Mouse (Mus musculus) midbrain, embryonic 10.5 days (tissue): ENCODE measurements around the gene Tub. TPM values are rescaled to one million over a fixed set of nuclear protein-coding genes. Genes with fewer than 3 reads are reported as not detected.

Source experiments
- DNase-seq: peaks from one replicate; pipeline ENCODE4 v3.0.0-alpha.2; 2017; ENCODE audit warnings: low spot score
- H3K27ac ChIP-seq: fragments of 300-500 bp; sonication (generic); replicated peaks from 2 replicates; pipeline ENCODE4 v1.5.1; 2016; ENCODE audit warnings: mild to moderate bottlenecking
- H3K27me3 ChIP-seq: fragments of 300-500 bp; sonication (generic); 2 replicates; pipeline ENCODE4 v1.6.1; 2016; ENCODE audit warnings: low read depth, mild to moderate bottlenecking; ENCODE audit not compliant: poor library complexity, severe bottlenecking
- H3K36me3 ChIP-seq: fragments of 300-500 bp; sonication (generic); 2 replicates; pipeline ENCODE4 v1.6.1; 2016; ENCODE audit warnings: mild to moderate bottlenecking, moderate library complexity
- H3K4me1 ChIP-seq: fragments of 300-500 bp; sonication (generic); 2 replicates; pipeline ENCODE4 v1.6.1; 2016
- H3K4me3 ChIP-seq: fragments of 300-500 bp; sonication (generic); 2 replicates; pipeline ENCODE4 v1.5.1; 2016; ENCODE audit warnings: mild to moderate bottlenecking, moderate library complexity
- H3K9me3 ChIP-seq: fragments of 300-500 bp; sonication (generic); replicated peaks from 2 replicates; pipeline ENCODE4 v1.6.1; 2016; ENCODE audit warnings: mild to moderate bottlenecking
- WGBS: fragments of 180-500 bp; shearing (Covaris S2); methylation state at CpG from one replicate; pipeline ENCODE4 v1.1.7; 2016; 5-methylcytosine and 5-hydroxymethylcytosine counted together
- polyA plus RNA-seq: library from polyadenylated mRNA; unstranded; fragments of >200 nt; fragmentation: Nextera tagmentation; extraction: Ambion mirVana; gene quantifications from 2 replicates; pipeline ENCODE4 v1.2.1, GENCODE M21; 2016

Tub gene
- polyA plus RNA-seq, 1 experiment from 2014 or later, result 5.4 TPM

GRCm38 (mm10) chr7:108996156-108996555 lies 46.0 kb downstream of the Tub start:
- H3K36me3 ChIP-seq, result no peaks in the 10 kb centered on the region
- no peak for DNase-seq
- no peaks in the 10 kb centered on the region for H3K4me1 ChIP-seq
- H3K4me3 ChIP-seq, result no peak overlapping the region
- H3K27ac ChIP-seq, result no peak overlapping the region
- H3K9me3 ChIP-seq, result no peaks in the 10 kb centered on the region
- WGBS, result 75% methylated on average over 6 of the region's 6 CpGs
- H3K27me3 ChIP-seq, result peaks cover 8% of the 10 kb centered on the region; the same call in 1 of the 2 replicates

- H3K9me3 ChIP-seq, result no peaks in the 10 kb centered on the region
- peak; percentile 39 for DNase-seq
- H3K4me3 ChIP-seq, result no peak overlapping the region
- H3K36me3 ChIP-seq, result no peaks in the 10 kb centered on the region
- H3K4me1 ChIP-seq, result peaks cover 9% of the 10 kb centered on the region
- WGBS, result 60% methylated on average over 4 of the region's 4 CpGs
- no peak overlapping the region for H3K27ac ChIP-seq
- peaks cover 28% of the 10 kb centered on the region for H3K27me3 ChIP-seq
Measured at GRCm38 (mm10) chr7:109000315-109000954, 50.3 kb downstream of the Tub start.

DNA sequence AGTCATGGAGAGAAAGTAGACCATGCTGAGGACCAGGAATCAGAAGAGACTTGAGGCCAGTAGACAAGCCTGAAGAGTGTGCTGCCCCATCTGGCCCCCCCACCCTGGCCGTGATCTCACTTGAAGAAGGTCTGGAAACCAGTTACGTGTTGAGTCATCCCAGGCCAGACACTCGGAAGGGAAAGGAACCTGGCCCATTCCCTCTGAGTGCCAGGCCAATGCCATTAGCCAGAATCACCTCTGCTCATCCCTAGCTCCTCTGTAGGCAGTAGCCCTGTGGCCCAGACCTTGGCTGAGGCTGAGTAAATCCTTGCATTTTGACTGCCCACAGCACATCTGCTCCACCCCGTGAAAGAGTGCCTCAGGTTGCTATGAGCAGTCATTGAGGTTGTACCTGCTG lies 51.8 kb downstream of the Tub start:
- Histone ChIP-seq H3K27me3 (peaks cover 40% of the 10 kb centered on the region), H3K4me3 (no peak overlapping the region), H3K36me3 (no peaks in the 10 kb centered on the region), H3K27ac (no peak overlapping the region), H3K4me1 (peaks cover 9% of the 10 kb centered on the region), H3K9me3 (no peaks in the 10 kb centered on the region)
- 88% methylated on average over 4 of the region's 4 CpGs for WGBS
- no peak for DNase-seq

DNA sequence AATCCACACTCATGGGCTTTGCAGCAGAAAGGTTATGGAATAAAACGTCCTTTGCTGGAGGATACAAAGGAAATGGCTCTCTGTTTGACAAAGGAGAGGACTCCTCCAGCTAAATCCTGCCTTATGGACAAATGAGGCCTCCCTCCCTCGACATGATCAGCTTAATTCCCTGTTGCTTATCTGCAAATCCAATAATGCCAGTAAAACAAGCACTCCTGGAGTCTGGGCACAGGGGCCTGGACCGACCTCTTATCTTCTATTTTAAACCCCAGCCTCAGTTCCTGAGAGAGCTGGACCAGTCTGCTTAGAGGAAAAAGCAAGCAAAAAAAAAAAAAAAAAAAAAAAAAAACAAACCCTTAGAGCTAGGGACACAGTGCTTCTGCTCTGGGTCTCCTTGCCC lies 53.5 kb downstream of the Tub start:
- 5% methylated on average over 3 of the region's 3 CpGs for WGBS
- Histone ChIP-seq H3K4me1 (peaks cover 9% of the 10 kb centered on the region), H3K27me3 (peaks cover 57% of the 10 kb centered on the region), H3K27ac (no peak overlapping the region), H3K9me3 (no peaks in the 10 kb centered on the region), H3K36me3 (no peaks in the 10 kb centered on the region), H3K4me3 (no peak overlapping the region)
- no peak for DNase-seq

DNA sequence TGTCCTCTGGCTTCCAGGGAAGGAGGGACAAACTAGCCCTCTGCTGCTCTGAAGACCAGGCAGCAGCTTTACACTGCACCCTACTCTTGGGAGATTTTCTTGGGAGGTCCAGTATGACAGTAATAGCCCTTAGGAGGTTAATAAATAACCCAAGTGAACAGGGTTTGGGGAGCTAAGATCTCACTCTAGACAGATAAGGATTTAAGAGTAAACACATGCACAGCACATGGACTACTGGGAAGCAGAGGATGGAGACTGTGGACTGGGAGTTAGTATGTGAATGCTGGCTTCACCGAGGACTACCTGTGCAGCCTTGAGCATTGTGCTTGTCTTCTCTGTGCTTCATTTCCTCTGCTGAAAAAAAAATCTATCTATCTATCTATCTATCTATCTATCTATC lies 59.1 kb downstream of the Tub start:
- no peaks in the 10 kb centered on the region for H3K36me3 ChIP-seq
- no peak for DNase-seq

DNA sequence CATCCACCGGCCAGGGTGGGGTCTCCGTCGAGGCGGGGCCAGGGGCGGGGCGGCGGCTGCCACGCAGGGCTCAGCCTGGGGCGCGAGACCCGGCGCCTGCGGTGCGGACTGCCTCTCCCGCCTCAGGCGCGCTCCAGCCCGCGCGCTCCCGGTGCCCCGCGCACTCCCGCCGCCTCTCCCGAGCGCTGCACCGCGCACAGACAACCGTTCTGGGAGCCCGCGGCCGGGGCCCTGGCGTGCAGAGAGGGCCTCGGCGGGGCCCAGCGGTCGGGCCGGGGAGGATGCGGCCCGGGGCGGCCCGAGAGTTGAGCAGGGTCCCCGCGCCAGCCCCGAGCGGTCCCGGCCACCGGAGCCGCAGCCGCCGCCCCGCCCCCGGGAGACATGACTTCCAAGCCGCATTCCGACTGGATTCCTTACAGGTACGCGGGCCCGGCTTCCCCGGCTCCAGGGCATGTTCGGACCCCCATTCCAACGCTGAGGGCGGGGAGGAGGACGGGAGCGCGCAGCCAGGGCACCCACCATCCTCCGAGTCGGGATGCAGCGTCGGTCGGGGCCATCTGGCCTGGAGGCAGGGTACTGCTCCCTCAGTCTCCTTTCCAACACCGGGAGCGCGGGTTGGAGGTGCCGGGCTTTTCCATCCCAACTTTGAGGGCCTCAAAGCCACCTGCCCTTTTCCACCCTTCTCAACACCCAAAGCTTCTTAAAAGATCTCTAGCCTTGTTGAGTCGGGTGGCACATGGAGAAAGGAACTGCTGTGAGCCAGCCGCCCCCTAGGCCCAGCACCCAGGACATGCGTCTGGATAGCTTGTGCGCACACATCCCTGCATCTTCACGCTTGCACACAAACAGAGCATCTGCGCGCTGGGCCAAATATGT lies 60.8 kb downstream of the Tub start:
- Histone ChIP-seq H3K27ac (peak overlapping the region; percentile 80), H3K27me3 (peaks cover 87% of the 10 kb centered on the region), H3K9me3 (no peaks in the 10 kb centered on the region), H3K4me1 (peaks cover 34% of the 10 kb centered on the region), H3K36me3 (no peaks in the 10 kb centered on the region), H3K4me3 (peak overlapping the region; percentile 84)
- 1% methylated on average over 82 of the region's 82 CpGs for WGBS
- DNase-seq, result peak; percentile 64

More for the DNA sequence above, 59.1 kb downstream of the Tub start:
- no peak overlapping the region for H3K27ac ChIP-seq
- peaks cover 34% of the 10 kb centered on the region for H3K4me1 ChIP-seq
- no peaks in the 10 kb centered on the region for H3K9me3 ChIP-seq
- no peak overlapping the region for H3K4me3 ChIP-seq
- WGBS, result 96% methylated on average over 1 of the region's 1 CpGs
- peaks cover 88% of the 10 kb centered on the region for H3K27me3 ChIP-seq

- H3K27ac ChIP-seq, result peak overlapping the region; percentile 80
- peaks cover 83% of the 10 kb centered on the region for H3K27me3 ChIP-seq
- H3K4me1 ChIP-seq, result peaks cover 40% of the 10 kb centered on the region
- peak overlapping the region; percentile 84 for H3K4me3 ChIP-seq
- DNase-seq, result peak; percentile 46
- no peaks in the 10 kb centered on the region for H3K9me3 ChIP-seq
- 34% methylated on average over 8 of the region's 8 CpGs for WGBS
- H3K36me3 ChIP-seq, result no peaks in the 10 kb centered on the region
Measured at GRCm38 (mm10) chr7:109011596-109012180, 61.5 kb downstream of the Tub start.

GRCm38 (mm10) chr7:109012575-109012974 lies 62.4 kb downstream of the Tub start:
- Histone ChIP-seq H3K27me3 (peaks cover 74% of the 10 kb centered on the region), H3K4me3 (peak overlapping the region; percentile 84; the same call in 1 of the 2 replicates), H3K4me1 (peaks cover 42% of the 10 kb centered on the region), H3K36me3 (no peaks in the 10 kb centered on the region), H3K9me3 (no peaks in the 10 kb centered on the region), H3K27ac (no peak overlapping the region)
- WGBS, result 83% methylated on average over 1 of the region's 1 CpGs
- no peak for DNase-seq

DNA sequence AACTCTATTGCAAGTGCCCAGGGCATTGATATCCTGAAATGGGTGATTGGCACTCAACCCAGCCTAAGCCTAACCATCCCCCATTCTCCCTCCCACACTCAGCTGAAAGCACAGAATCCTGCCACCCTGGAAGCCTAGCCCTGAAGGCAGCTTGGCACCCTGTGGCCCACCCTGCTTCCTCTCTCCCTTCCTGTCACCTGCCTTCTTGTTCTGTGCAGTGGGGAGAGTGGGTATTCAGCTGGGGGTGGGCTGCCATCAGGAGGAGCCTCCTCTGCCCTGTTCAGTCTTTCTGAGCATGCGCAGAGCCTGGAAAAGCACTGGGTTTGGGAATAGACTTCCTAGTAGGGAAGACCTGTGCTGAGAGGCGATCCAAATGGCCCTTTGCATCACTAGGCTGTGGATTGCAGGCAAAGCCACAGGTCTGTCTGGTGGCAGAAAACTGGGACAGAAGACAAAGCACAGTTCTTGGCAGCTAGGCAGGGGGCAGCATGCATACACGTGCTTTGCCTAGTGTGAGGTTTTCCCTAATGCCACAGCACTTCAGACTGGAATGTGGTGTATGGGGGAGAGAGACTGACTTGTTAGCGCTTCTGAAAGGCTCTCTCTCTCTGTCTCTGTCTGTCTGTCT lies 63.0 kb downstream of the Tub start:
- Histone ChIP-seq H3K27me3 (peaks cover 69% of the 10 kb centered on the region), H3K4me1 (peaks cover 42% of the 10 kb centered on the region), H3K36me3 (no peaks in the 10 kb centered on the region), H3K27ac (0 out of 2 replicates have a peak overlapping the region, but pooled peaks have one; percentile 28), H3K9me3 (no peaks in the 10 kb centered on the region), H3K4me3 (no peak overlapping the region)
- no peak for DNase-seq
- 44% methylated on average over 4 of the region's 4 CpGs for WGBS

- peaks cover 55% of the 10 kb centered on the region for H3K27me3 ChIP-seq
- WGBS, result 89% methylated on average over 7 of the region's 7 CpGs
- no peak overlapping the region for H3K4me3 ChIP-seq
- H3K4me1 ChIP-seq, result peaks cover 42% of the 10 kb centered on the region
- H3K27ac ChIP-seq, result no peak overlapping the region
- DNase-seq, result no peak
- H3K36me3 ChIP-seq, result no peaks in the 10 kb centered on the region
- H3K9me3 ChIP-seq, result no peaks in the 10 kb centered on the region
Measured at GRCm38 (mm10) chr7:109014851-109015250, 64.7 kb downstream of the Tub start.

GRCm38 (mm10) chr7:109016378-109016923 lies 66.3 kb downstream of the Tub start:
- no peak overlapping the region for H3K4me3 ChIP-seq
- H3K4me1 ChIP-seq, result peaks cover 29% of the 10 kb centered on the region
- no peak for DNase-seq
- WGBS, result 61% methylated on average over 5 of the region's 5 CpGs
- peaks cover 39% of the 10 kb centered on the region for H3K27me3 ChIP-seq
- H3K9me3 ChIP-seq, result no peaks in the 10 kb centered on the region
- H3K27ac ChIP-seq, result no peak overlapping the region
- H3K36me3 ChIP-seq, result no peaks in the 10 kb centered on the region

DNA sequence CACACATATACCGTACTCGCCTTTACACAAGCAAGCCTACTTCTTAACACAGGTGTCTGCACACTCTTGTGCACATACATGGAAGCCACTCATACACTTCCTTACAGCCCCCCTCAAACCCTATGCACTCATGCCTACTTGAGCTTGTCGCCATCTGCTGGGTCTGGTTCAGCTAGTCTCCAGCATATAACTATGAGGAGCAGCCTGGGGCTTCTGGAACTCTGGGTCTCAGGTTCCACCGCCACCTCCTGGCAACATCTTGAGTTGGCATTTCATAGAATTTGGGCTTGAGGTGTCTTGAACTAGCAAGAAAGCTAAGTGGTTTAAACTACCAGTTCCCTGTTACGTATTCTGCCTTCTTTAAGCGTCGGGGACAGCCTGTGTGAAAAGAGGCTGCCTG lies 69.1 kb downstream of the Tub start:
- WGBS, result 88% methylated on average over 7 of the region's 7 CpGs
- DNase-seq, result no peak
- H3K4me1 ChIP-seq, result peaks cover 8% of the 10 kb centered on the region; the same call in 1 of the 2 replicates

More for the DNA sequence above, 69.1 kb downstream of the Tub start:
- peaks cover 13% of the 10 kb centered on the region for H3K27me3 ChIP-seq
- no peak overlapping the region for H3K27ac ChIP-seq
- 0 out of 2 replicates have a peak, but pooled peaks cover under 1% of the 10 kb centered on the region for H3K36me3 ChIP-seq
- no peaks in the 10 kb centered on the region for H3K9me3 ChIP-seq
- no peak overlapping the region for H3K4me3 ChIP-seq
